Mouse (Mus musculus) erythroid progenitor cell, adult 5-6 weeks (primary cell): Measurements from ENCODE around the gene Cwc27. TPM values are rescaled to one million over a fixed set of nuclear protein-coding genes. Genes with fewer than 3 reads are reported as not detected.

Experiments
- ATAC-seq: replicated peaks from 2 replicates; pipeline ENCODE4 v1.8.0; 2016; ENCODE audit warnings: moderate number of reproducible peaks, mild to moderate bottlenecking, moderate TSS enrichment, inconsistent platforms; ENCODE audit not compliant: poor library complexity, low FRiP score, severe bottlenecking
- total RNA-seq, 2 experiments: library from RNA; stranded (forward) in 1 of 2; stranded (reverse) in 1 of 2; fragments of 150-400 nt in 1 of 2; fragments of 186-747, 209-891 nt in 1 of 2; gene quantifications; 2 replicates each; pipeline versions ENCODE4 v1.2.3 to v1.2.4; 2015 to 2017; ENCODE audit warnings: low replicate concordance in 2 of 2

The Cwc27 gene
- total RNA-seq, 2 experiments from 2014 or later, result 15.3 to 23.9 TPM

DNA sequence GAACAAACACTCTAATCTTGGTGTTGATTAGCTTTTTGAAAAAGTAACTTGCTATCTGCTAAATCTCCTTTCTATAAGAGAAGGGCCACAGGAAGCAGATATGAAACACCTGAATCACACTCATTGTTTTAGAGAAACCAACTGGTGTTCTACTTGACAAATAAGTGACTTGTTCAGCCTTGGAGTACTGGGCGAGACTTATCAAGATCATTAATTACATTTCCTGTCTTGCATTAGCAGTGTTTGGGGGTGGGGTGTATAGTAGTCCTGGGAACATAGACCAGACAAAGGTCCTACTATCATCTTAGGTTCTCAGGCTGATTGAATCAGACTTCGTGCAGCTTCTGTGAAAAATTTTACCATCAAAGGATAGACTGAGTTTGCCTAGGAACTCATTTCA, 196.5 kb downstream of the Cwc27 start:
- no peak for ATAC-seq

DNA sequence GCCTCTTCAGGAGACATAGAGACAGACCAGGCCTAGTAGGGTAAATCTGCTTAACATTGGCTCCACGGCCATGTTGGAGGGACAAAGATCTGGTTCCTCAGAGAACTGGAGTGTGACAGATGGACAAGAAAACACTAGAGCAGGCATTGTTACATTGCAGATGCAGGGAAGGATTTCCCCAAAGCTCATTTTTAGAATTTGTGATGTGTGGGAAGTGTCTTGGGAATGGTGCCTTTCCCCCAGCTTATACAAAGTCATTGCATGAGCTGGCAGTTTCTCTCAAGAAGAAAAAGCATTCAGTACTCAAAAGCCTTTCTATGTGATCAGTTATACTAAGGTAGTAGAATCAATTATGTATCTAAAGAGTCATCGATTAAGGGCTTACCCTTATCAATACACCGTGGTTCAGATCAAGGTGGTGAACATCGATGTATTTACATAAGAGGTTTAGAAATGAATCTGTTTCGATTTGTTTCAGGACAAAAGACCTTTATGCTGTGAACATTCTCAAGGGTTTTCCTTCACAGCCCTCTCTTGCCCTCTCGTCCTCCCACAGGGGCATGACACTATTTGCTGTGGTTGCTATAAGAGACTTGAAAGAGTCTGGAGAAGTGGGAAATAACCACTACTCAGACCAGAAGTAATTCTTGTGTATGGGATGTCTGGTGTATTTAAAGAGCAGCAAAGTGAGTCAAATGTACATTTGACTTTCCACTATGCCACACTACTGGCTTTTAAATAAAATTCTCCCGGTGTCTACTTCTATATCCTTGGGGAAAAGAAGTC, 197.2 kb downstream of the Cwc27 start:
- no peak for ATAC-seq

DNA sequence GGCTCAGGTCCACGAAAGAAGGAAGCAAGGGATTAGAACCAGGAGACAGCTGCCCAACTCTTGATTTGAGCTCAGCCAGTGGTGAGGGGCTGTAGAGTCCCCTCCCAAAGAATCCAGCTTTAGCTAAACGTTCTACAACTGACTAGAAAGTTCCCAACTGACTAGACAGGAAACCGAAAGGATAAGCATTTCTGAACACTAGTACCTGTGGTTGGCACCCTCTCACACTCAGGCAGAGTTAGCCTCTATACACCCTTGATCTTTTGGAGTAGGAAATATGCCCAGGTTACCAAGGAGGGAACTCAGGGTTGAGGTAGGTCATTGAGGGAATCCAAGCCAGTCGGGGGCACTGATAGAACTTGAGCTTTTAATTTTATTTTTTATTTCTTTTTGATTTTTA, 199.7 kb downstream of the Cwc27 start:
- ATAC-seq, result no peak

DNA sequence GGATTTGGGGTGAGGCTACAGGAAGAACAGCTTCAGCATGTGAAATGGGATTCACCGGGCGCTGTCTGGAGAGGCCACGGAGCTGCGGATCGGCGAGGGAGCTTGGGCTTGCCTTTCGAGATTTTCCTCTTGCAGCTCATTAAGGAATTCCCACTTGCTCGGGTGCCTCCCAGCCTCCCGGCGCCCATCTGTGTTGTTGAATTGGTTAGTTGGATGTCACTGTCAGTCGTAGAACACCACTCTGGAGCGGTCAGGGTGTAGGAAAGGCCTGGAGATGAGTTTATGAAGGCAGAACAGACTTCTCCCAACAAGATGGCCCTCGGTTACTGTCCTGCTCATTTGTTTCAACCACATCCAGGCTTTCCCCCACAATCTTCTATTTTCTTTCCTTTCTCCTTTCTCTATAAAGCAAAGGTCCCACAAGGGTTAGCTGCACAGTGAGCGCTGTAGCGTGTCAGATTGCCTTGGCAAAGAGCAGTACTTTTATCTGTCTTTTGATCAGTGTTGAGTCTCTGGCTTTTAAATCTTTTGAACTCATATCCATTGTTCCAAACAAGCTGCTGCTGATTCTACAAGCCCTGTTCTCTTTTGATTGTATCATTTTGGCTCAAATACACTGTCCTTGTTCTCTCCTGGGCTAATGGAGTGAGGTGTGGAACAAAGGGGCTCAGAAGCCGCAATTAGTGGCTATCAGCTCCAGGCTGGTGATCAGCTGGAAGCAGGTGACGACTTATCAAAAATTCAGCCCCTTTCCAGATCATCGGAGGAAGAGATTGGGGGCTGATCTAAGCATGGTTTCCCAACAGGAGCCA, 200.7 kb downstream of the Cwc27 start:
- ATAC-seq, result no peak

DNA sequence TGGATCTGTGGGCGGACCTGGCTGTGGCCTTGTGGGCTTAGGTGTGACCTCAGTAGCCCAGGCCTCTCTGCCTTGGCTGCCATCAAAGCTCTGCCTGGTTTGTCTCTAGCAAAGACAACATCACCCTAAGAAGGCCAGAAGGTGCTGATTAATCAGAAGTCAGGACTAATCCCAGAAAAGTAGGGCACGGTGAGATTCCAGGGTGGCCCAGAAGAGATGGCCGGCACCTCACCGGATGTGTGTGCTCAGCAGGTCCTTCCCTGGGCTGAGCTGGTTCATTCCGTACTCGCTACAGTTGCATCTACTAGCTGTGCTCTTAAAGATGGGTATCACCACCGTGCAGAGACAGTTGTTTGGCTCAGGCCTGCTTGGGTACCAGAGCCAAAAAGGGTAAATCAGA, 201.8 kb downstream of the Cwc27 start:
- ATAC-seq, result no peak

DNA sequence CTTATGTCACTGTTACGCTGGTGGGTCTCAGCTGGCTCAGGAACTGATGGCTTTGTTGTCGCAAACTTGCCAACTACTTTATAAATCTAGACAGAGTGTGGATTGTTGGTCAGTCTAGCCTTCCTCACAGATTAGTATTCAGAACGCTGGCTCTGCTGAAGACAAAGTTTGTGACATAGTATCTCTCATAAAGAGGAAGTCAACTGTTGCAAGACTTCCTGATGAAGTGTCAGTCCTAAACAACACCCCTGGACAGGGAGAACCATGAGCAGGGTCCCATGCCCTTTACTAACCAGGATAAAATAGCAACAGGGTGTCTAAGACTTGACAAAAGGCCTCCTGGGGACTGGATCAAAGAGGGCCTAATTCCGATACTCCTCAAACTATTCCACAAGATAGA, 205.6 kb downstream of the Cwc27 start:
- ATAC-seq, result no peak

DNA sequence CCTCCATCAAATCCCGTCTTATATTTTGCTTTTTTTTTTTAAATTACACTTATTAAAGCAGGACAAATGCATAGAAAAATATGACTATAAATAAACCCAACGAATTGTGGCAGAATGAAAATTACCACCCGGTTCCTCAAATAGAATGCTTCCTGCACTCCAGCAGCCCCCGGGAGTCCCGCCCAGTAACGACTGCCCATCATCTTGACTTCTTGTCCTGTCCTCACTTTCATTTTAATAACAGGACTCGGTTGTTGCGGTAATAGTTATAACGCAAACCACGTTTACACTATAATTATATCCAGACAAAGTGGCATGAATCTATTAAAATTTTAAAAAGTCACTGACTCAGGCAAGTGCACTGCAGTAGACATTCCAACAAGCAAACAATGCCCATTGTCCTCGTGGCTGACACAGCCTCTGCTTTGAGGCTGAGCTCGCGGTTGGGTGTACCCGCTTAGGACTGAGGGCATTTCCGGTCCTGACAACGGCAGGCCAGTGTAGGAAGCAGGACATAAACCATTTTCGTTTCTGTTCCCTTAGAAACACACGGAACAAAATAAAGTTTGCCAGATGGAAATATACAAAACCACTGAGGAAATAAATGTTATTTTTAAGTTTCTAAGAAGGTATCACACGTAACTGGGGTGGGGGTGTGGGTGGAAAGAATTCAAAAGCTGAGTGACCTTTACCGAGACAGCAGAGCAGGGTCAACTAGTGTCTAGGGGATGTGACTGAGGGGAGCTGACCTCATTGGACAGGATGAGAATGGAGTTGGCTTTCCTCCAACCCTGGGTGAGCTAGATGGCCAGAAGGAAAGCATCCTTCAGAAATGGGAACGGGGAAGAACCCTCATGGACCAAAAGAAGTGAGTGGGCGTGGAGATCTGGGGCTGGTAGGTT, 206.5 kb downstream of the Cwc27 start:
- no peak; the same call in 1 of the 2 replicates for ATAC-seq

DNA sequence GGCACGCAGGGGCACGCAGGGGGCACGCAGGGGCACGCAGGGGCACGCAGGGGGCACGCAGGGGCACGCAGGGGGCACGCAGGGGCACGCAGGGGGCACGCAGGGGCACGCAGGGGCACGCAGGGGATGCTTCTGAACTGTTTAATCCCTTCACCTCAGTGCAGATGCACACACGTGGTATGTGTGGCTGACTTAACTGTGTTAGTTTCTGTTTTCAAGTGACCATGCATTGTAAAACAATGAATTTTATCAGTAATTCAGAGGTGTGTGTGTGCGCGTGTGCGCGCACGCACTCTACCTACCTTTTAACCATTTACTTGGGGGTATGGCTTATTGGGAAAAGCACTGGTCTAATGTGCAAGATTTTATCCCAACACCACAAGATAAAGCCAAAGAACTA, 208.4 kb downstream of the Cwc27 start:
- no peak for ATAC-seq

DNA sequence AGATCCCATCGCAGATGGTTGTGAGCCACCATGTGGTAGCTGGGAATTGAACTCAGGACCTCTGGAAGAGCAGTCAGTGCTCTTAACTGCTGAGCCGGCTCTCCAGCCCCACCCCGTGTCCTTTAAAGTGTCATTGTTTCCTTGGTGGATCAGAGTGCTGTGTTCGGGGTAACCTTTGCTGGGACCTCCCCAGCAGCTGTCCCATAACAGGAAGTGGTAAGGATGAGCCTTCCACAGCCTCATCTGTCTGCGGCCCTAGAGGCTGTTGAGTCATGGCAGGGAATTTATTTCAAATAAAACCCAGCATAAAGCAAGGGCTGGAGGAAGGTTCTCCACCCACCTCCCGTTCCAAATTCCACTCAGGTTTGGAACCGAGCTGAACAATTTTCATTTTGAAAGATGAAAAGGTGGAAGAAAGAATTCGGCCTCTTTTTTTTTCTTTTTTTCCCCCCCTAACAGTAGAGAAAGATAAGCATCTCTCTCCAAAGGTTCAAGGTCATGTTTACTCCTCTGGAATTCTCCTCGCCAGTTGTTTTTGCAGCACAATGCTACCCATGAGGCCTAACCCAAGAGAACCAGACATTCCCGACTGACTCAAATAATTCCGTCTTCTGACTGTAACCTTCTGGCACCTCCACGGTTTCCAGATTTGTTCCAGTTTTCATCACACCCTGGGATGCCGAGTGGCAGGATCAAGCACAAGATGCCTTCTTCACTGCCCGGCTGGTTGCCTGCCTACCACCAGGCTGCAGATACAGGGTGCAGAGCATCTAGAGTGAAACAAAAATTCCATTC, 210.0 kb downstream of the Cwc27 start:
- no peak for ATAC-seq

DNA sequence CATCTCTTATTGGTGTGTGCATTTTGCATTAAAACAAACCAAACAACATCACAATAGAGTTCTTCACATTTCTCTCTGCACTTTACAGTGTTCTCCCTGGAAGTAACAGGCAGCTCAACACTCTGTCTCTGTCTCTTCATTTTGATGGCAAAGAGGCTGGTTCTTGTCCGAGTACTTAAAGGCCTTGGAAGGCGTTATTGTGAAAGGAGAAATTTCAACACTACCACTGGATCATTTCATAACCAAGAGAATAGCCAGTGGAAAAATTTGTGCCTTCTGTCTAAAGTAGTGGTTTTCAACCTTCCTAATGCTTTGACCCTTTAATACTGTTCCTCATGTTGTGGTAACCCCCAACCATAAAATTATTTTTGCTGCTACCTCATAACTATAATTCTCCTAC, 211.8 kb downstream of the Cwc27 start:
- ATAC-seq, result no peak

DNA sequence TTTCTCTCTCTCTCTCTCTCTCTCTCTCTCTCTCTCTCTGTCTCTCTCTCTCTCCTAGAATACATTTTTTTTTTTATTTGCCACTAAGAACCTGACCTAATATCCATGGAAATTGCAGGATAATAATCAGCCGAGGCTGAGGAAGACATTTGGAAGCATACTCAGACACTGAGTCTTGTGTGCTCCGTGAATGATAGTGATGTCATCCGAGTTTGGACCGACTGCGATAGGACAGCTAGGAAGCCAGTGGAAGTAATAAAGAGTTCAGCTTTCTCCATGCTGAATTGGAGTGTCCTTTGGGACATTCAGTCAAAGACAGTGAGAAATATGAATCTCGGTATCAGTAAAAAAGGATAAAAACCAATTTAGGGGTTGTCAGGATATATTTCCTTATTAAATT, 214.7 kb downstream of the Cwc27 start:
- no peak for ATAC-seq

DNA sequence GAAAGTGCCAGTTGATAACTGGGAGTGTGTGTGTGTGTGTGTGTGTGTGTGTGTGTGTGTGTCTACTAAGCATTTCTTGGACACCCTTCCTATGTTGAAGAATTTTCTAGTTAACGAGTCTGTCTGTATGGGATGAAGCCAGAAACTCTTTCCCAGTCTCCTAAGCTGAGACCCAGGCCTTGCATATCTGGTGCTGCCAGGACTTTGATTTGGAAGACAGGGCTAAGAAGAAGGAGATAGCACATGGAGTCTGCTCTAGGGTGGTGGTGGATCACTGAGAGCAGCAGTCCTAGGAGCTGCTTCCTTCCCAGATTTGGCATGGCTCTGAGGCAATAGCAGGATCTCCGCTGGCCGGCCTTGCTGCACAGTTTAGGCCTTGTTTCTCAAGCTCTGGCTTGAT, 215.2 kb downstream of the Cwc27 start:
- no peak for ATAC-seq

DNA sequence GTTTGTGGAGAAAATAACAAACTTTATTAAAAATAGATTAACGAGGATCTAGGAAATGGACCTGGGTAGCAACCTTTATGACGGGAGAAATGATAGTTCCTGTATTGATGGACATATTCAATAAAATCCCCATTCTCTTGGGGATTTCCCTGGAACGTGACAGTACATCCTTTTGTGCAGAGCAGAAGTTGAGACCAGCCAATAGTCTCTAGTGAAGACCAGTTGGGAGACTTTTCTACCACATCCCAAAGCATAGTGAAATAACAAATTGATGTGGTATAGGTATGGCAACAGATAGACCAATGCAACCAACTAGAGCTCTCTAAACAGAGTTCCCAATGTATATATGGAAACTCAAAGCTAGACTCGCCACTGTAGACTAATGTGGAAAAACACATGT, 220.7 kb downstream of the Cwc27 start:
- no peak for ATAC-seq

DNA sequence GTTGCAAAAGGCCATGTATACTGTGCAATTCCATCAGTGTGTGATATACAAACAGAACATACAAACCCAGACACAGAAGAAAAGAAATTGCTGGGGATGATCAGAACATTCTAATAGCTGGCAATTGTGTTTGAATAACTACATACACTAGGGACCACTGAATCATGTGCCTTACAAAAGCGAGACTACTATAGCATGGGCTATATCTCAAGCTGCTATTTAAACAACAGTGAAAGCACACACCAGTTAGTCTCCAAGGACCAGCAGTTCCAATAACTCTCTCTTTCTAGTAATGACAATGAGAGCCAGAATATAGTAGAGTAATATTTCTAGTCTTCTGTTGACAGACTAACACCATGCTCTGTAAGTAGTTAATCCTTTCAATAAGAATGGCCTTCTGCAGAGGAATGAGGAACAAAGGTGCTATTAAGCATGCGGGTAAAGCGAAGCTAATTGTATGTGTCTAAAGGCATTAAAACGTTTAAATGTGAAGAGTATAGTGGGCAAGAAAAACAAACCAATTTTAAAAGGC, 222.1 kb downstream of the Cwc27 start:
- no peak for ATAC-seq

DNA sequence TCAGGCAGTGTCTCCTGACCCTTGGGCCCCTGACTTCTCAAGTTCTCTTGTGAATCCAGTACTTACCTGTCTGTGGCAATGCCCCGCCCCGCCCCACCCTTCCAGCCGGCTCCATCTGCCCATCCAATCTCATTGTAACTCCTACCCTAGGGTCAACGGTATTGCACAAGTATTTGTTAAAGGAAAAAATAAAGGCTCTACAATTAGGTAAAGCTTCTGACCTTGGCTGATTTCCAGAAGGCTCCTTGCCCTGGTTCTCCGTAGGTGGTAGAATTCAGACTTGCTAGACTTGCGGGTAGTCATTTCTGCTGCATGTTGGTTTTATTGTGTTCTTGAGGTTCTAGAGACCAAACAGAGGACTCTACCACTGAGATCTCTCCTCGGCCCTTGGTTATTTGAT, 226.0 kb downstream of the Cwc27 start:
- no peak for ATAC-seq

DNA sequence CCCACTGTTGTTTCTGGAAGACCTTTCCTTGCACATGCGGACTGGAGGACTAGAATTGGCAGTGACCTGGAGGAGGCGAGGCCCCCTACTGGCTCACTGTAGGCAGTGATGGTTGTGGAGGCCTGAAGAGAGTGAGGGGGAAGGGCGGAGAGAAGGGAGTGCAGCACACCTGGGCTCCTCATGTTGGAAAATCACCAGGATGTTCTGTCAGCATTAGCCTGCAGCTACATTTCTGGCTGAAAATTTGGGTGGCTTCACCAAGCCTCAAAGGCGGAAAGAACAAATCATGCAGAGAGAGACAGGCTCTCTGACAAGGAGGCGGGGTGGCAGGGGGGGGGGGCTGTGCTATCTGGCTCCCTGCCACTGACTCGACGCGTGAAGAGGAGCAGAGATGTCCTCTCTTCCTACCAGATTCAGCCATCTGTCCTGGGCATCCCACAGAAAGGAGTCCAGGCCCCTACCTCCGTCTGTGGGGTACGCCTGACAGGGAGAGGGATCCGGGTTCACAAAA, 226.8 kb downstream of the Cwc27 start:
- ATAC-seq, result no peak

DNA sequence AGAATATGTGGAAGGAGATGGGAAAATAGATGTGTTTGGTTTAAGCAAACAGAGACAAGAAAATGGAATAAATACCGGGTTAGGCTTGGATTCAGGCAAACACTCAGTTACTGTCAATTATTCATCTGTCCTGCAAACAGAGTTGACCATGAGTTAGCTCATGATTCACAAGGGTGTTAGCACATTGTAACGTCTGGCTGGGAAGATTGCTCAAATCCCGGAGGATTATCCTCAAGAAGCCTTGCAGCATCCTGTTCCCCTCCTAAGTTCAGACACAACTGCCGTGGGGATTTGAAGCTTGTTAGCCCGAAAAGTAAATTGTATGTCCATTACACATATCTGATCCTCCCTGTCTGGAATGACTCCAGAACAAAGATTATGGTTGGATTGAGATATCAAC, 228.6 kb downstream of the Cwc27 start:
- no peak for ATAC-seq
